Mouse (Mus musculus) kidney, adult 2 months (tissue): ENCODE measurements around the gene Gm3173.
"Not testable (repeated sequence)": the region's sequence is repeated elsewhere in the genome, so short reads cannot be mapped to it uniquely, and the experiment has no call there.

ENCODE experiments used
- CTCF ChIP-seq: fragments of 200-500 bp; conservative IDR thresholded peaks from 2 replicates; pipeline ENCODE4 v1.5.1; 2011; ENCODE audit warnings: low read depth, mild to moderate bottlenecking, control low read depth, low read length, moderate library complexity, mixed read lengths; ENCODE audit not compliant: insufficient read depth, insufficient read length
- POLR2A ChIP-seq: fragments of 200-500 bp; IDR thresholded peaks from one replicate; pipeline ENCODE4 v1.6.1; 2011; ENCODE audit warnings: low read depth, low read length, control low read depth

DNA sequence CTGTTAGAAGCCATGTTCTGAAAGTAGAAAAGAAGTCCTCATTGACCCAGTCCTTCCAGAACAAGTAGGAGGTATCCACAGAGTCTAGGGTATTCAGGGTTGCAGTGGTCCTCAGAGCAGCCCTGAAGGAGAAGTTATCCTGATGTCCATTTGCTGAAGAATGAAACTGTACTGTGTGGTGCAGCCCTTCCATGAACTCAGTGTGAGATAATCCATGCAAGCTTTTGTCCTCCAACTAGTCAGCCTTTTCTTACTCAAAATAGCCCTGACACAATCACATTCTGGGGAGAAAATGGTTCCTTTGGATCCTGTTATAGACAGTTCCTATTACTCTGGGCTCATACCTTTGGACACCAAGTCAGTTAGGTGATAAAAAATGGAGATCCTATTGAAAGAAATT, 27.0 kb upstream of the Gm3173 start:
- TF ChIP-seq POLR2A, CTCF: not testable (repeated sequence)
